Mouse (Mus musculus): ENCODE results near the gene 2310030G06Rik. TPM values are rescaled to one million over a fixed set of nuclear protein-coding genes. Genes with fewer than 3 reads are reported as not detected.

Gene 2310030G06Rik
- polyA plus RNA-seq, 1 experiment from 2014 or later: 28.5 TPM

- ATAC-seq (peak; percentile 47), DNase-seq (ENCODE audit: low spot score) (peak; percentile 94)
- no peaks in the 10 kb centered on the region for H3K36me3 ChIP-seq (ENCODE audit: insufficient read depth, low read length)
- 0 out of 2 replicates have a peak overlapping the region, but pooled peaks have one; percentile 16 for H3K9ac ChIP-seq (replicated peaks; ENCODE audit: low read depth)
- peak overlapping the region; percentile 95 for H3K4me2 ChIP-seq (replicated peaks; ENCODE audit: low read depth, low read length)
- H3K4me1 ChIP-seq (ENCODE audit: insufficient read depth, low read depth, low read length): peaks cover 10% of the 10 kb centered on the region; the same call in 1 of the 2 replicates
- WGBS: under 1% methylated on average over 12 of the region's 12 CpGs
- H3K9me3 ChIP-seq (ENCODE audit: low read length): no peaks in the 10 kb centered on the region
- H3K27me3 ChIP-seq (replicated peaks; ENCODE audit: insufficient read depth, low read length): no peaks in the 10 kb centered on the region; the same call in 1 of the 2 replicates
- TF ChIP-seq EP300 (IDR thresholded peaks at IDR 0.05): no peak
- TF ChIP-seq CTCF (IDR thresholded peaks at IDR 0.05): no peak
- no peak overlapping the region for H3K27ac ChIP-seq (ENCODE audit: low read length)
- H3K4me3 ChIP-seq (ENCODE audit: low read depth, low read length): peak overlapping the region; percentile 58
These were observed 48.7 kb downstream of the 2310030G06Rik start for GRCm38 (mm10) chr9:50697706-50698041.

GRCm38 (mm10) chr9:50696851-50697705, 49.3 kb downstream of the 2310030G06Rik start:
- Histone ChIP-seq H3K27ac (ENCODE audit: low read length) (no peak overlapping the region), H3K4me1 (ENCODE audit: insufficient read depth, low read depth, low read length) (peaks cover 10% of the 10 kb centered on the region; the same call in 1 of the 2 replicates), H3K4me3 (ENCODE audit: low read depth, low read length) (peak overlapping the region; percentile 58; the same call in 1 of the 2 replicates), H3K9ac (replicated peaks; ENCODE audit: low read depth) (0 out of 2 replicates have a peak overlapping the region, but pooled peaks have one; percentile 16), H3K27me3 (replicated peaks; ENCODE audit: insufficient read depth, low read length) (no peaks in the 10 kb centered on the region), H3K9me3 (ENCODE audit: low read length) (no peaks in the 10 kb centered on the region), H3K4me2 (replicated peaks; ENCODE audit: low read depth, low read length) (peak overlapping the region; percentile 95), H3K36me3 (ENCODE audit: insufficient read depth, low read length) (no peaks in the 10 kb centered on the region)
- TF ChIP-seq EP300 (IDR thresholded peaks at IDR 0.05) (no peak), CTCF (IDR thresholded peaks at IDR 0.05) (no peak)
- 59% methylated on average over 12 of the region's 12 CpGs for WGBS
- no peak for DNase-seq (ENCODE audit: low spot score)
- ATAC-seq: no peak

- 83% methylated on average over 6 of the region's 6 CpGs for WGBS
- H3K27me3 ChIP-seq (replicated peaks; ENCODE audit: insufficient read depth, low read length): no peaks in the 10 kb centered on the region
- no peak for DNase-seq (ENCODE audit: low spot score)
- no peaks in the 10 kb centered on the region for H3K9me3 ChIP-seq (ENCODE audit: low read length)
- ATAC-seq: no peak
- TF ChIP-seq CTCF (IDR thresholded peaks at IDR 0.05) (no peak), EP300 (IDR thresholded peaks at IDR 0.05) (no peak)
- no peaks in the 10 kb centered on the region for H3K36me3 ChIP-seq (ENCODE audit: insufficient read depth, low read length)
- no peak overlapping the region for H3K27ac ChIP-seq (ENCODE audit: low read length)
- H3K4me1 ChIP-seq (ENCODE audit: insufficient read depth, low read depth, low read length): peaks cover 3% of the 10 kb centered on the region; the same call in 1 of the 2 replicates
- no peak overlapping the region for H3K4me3 ChIP-seq (ENCODE audit: low read depth, low read length)
- no peak overlapping the region for H3K9ac ChIP-seq (replicated peaks; ENCODE audit: low read depth)
- H3K4me2 ChIP-seq (replicated peaks; ENCODE audit: low read depth, low read length): no peak overlapping the region
These were observed 51.2 kb downstream of the 2310030G06Rik start for GRCm38 (mm10) chr9:50695153-50695552.

- H3K27ac ChIP-seq (ENCODE audit: low read length): no peak overlapping the region
- no peak overlapping the region for H3K4me2 ChIP-seq (replicated peaks; ENCODE audit: low read depth, low read length)
- peak; percentile 66 for ATAC-seq
These were observed 52.7 kb downstream of the 2310030G06Rik start for GRCm38 (mm10) chr9:50693631-50694030.

GRCm38 (mm10) chr9:50692626-50693580, 53.4 kb downstream of the 2310030G06Rik start:
- DNase-seq (ENCODE audit: low spot score) (peak; percentile 31), ATAC-seq (no peak)
- H3K9me3 ChIP-seq (ENCODE audit: low read length): no peaks in the 10 kb centered on the region
- H3K4me2 ChIP-seq (replicated peaks; ENCODE audit: low read depth, low read length): no peak overlapping the region
- no peak overlapping the region for H3K27ac ChIP-seq (ENCODE audit: low read length)
- no peaks in the 10 kb centered on the region for H3K36me3 ChIP-seq (ENCODE audit: insufficient read depth, low read length)
- H3K27me3 ChIP-seq (replicated peaks; ENCODE audit: insufficient read depth, low read length): no peaks in the 10 kb centered on the region
- 26% methylated on average over 13 of the region's 13 CpGs for WGBS
- H3K4me1 ChIP-seq (ENCODE audit: insufficient read depth, low read depth, low read length): peaks cover 3% of the 10 kb centered on the region; the same call in 1 of the 2 replicates
- no peak for TF ChIP-seq CTCF (IDR thresholded peaks at IDR 0.05)
- TF ChIP-seq EP300 (IDR thresholded peaks at IDR 0.05): 0 out of 2 replicates have a peak, but pooled peaks have one; percentile 13
- H3K9ac ChIP-seq (replicated peaks; ENCODE audit: low read depth): no peak overlapping the region
- no peak overlapping the region for H3K4me3 ChIP-seq (ENCODE audit: low read depth, low read length)

More at GRCm38 (mm10) chr9:50693631-50694030, 52.7 kb downstream of the 2310030G06Rik start:
- no peak overlapping the region for H3K9ac ChIP-seq (replicated peaks; ENCODE audit: low read depth)
- no peaks in the 10 kb centered on the region for H3K27me3 ChIP-seq (replicated peaks; ENCODE audit: insufficient read depth, low read length)
- H3K4me1 ChIP-seq (ENCODE audit: insufficient read depth, low read depth, low read length): peaks cover 3% of the 10 kb centered on the region; the same call in 1 of the 2 replicates
- H3K36me3 ChIP-seq (ENCODE audit: insufficient read depth, low read length): no peaks in the 10 kb centered on the region
- peak; percentile 80 for DNase-seq (ENCODE audit: low spot score)
- no peaks in the 10 kb centered on the region for H3K9me3 ChIP-seq (ENCODE audit: low read length)
- TF ChIP-seq EP300 (IDR thresholded peaks at IDR 0.05) (no peak), CTCF (IDR thresholded peaks at IDR 0.05) (peak; percentile 76)
- 19% methylated on average over 10 of the region's 10 CpGs for WGBS
- H3K4me3 ChIP-seq (ENCODE audit: low read depth, low read length): no peak overlapping the region

Other genes with a start within 250 kb of the 2310030G06Rik start
- gene Pts, start 217.8 kb downstream of the 2310030G06Rik start, polyA plus RNA-seq (2015; fragmentation: Nextera tagmentation; extraction: Ambion mirVana): 76.0 and 79.4 TPM in 2 replicates
- 26.8 and 29.3 TPM in 2 replicates for gene Il18, start 191.7 kb downstream of the 2310030G06Rik start, polyA plus RNA-seq (2015; fragmentation: Nextera tagmentation; extraction: Ambion mirVana)
- 0.19 and 0.39 TPM in 2 replicates for gene Bco2, start 191.4 kb downstream of the 2310030G06Rik start, polyA plus RNA-seq (2015; fragmentation: Nextera tagmentation; extraction: Ambion mirVana)
- gene Tex12, start 185.2 kb downstream of the 2310030G06Rik start, polyA plus RNA-seq (2015; fragmentation: Nextera tagmentation; extraction: Ambion mirVana): not detected in 2 replicates
- 235 and 252 TPM in 2 replicates for gene Sdhd, start 142.7 kb downstream of the 2310030G06Rik start, polyA plus RNA-seq (2015; fragmentation: Nextera tagmentation; extraction: Ambion mirVana)
- gene Timm8b, start 142.6 kb downstream of the 2310030G06Rik start, polyA plus RNA-seq (2015; fragmentation: Nextera tagmentation; extraction: Ambion mirVana): 185 and 189 TPM in 2 replicates
- gene Pih1d2, start 129.2 kb downstream of the 2310030G06Rik start, polyA plus RNA-seq (2015; fragmentation: Nextera tagmentation; extraction: Ambion mirVana): 14.5 and 16.6 TPM in 2 replicates
- 25.2 and 26.5 TPM in 2 replicates for gene Nkapd1, start 129.1 kb downstream of the 2310030G06Rik start, polyA plus RNA-seq (2015; fragmentation: Nextera tagmentation; extraction: Ambion mirVana)
- 27.2 and 30.0 TPM in 2 replicates for gene Dlat, start 86.8 kb downstream of the 2310030G06Rik start, polyA plus RNA-seq (2015; fragmentation: Nextera tagmentation; extraction: Ambion mirVana)
- 5.4 and 7.5 TPM in 2 replicates for gene Dixdc1, start 7.0 kb downstream of the 2310030G06Rik start, polyA plus RNA-seq (2015; fragmentation: Nextera tagmentation; extraction: Ambion mirVana)
- 442 and 571 TPM in 2 replicates for gene Cryab, start 4.8 kb upstream of the 2310030G06Rik start, polyA plus RNA-seq (2015; fragmentation: Nextera tagmentation; extraction: Ambion mirVana)
- 30.8 and 32.4 TPM in 2 replicates for gene Hspb2, start 5.8 kb upstream of the 2310030G06Rik start, polyA plus RNA-seq (2015; fragmentation: Nextera tagmentation; extraction: Ambion mirVana)
- gene Fdxacb1, start 21.7 kb upstream of the 2310030G06Rik start, polyA plus RNA-seq (2015; fragmentation: Nextera tagmentation; extraction: Ambion mirVana): 10.2 and 12.1 TPM in 2 replicates
- 17.9 and 19.0 TPM in 2 replicates for gene Alg9, start 28.5 kb upstream of the 2310030G06Rik start, polyA plus RNA-seq (2015; fragmentation: Nextera tagmentation; extraction: Ambion mirVana)
- gene 1110032A03Rik, start 29.0 kb upstream of the 2310030G06Rik start, polyA plus RNA-seq (2015; fragmentation: Nextera tagmentation; extraction: Ambion mirVana): 72.3 and 79.8 TPM in 2 replicates
- gene Ppp2r1b, start 98.8 kb upstream of the 2310030G06Rik start, polyA plus RNA-seq (2015; fragmentation: Nextera tagmentation; extraction: Ambion mirVana): 26.0 and 28.4 TPM in 2 replicates